Mouse (Mus musculus) left cerebral cortex, postnatal 14 days (tissue): ENCODE measurements around the gene Smdt1. TPM values are rescaled to one million over a fixed set of nuclear protein-coding genes. Genes with fewer than 3 reads are reported as not detected.

Experiments used
- DNase-seq, 2 experiments: peaks; one replicate each; pipeline ENCODE4 v3.0.0; 2021 to 2022; ENCODE audit warnings: low spot score in 2 of 2, mixed read lengths in 1 of 2
- intact Hi-C: fragments of 180-260 bp; cut with DNase I; formaldehyde crosslinking; loops from one replicate; pipeline ENCODE4 v1.15.1; 2025
- total RNA-seq, 2 experiments: library from RNA; stranded (reverse); gene quantifications; 2 replicates each; pipeline ENCODE4 v1.2.3; 2021

Smdt1 gene
- total RNA-seq, 2 experiments from 2014 or later, result 130 to 131 TPM

- no peak for DNase-seq
- intact Hi-C loops, result no loop called here
These were observed 3.1 kb downstream of the Smdt1 start for GRCm38 (mm10) chr15:82341675-82342542.

- intact Hi-C loops, result no loop called here
- no peak for DNase-seq
These were observed 3.8 kb downstream of the Smdt1 start for GRCm38 (mm10) chr15:82342543-82342935.

GRCm38 (mm10) chr15:82343368-82344287 lies 4.9 kb downstream of the Smdt1 start:
- no peak for DNase-seq
- intact Hi-C loops, result no loop called here

- intact Hi-C loops, result no loop called here
- no peak for DNase-seq
These were observed 6.2 kb downstream of the Smdt1 start for GRCm38 (mm10) chr15:82344971-82345370.

- peak; percentile 99 for DNase-seq
- intact Hi-C loops, result no loop called here
These were observed 7.2 kb downstream of the Smdt1 start for GRCm38 (mm10) chr15:82345820-82346470.

- no peak for DNase-seq
- intact Hi-C loops, result no loop called here
These were observed 8.0 kb downstream of the Smdt1 start for GRCm38 (mm10) chr15:82346580-82347302.

- DNase-seq, result no peak
- intact Hi-C loops, result no loop called here
These were observed 8.5 kb downstream of the Smdt1 start for GRCm38 (mm10) chr15:82347303-82347676.

- intact Hi-C loops, result no loop called here
- DNase-seq, result no peak
These were observed 9.1 kb downstream of the Smdt1 start for GRCm38 (mm10) chr15:82347852-82348251.

GRCm38 (mm10) chr15:82348258-82348998 lies 9.7 kb downstream of the Smdt1 start:
- DNase-seq, result no peak
- intact Hi-C loops, result no loop called here

GRCm38 (mm10) chr15:82348999-82349341 lies 10.2 kb downstream of the Smdt1 start:
- DNase-seq, result no peak
- intact Hi-C loops, result no loop called here

GRCm38 (mm10) chr15:82350349-82350748 lies 11.6 kb downstream of the Smdt1 start:
- DNase-seq, result no peak
- intact Hi-C loops, result no loop called here

GRCm38 (mm10) chr15:82351480-82351879 lies 12.7 kb downstream of the Smdt1 start:
- intact Hi-C loops, result no loop called here
- DNase-seq, result no peak

- intact Hi-C loops, result no loop called here
- DNase-seq, result no peak
These were observed 14.5 kb downstream of the Smdt1 start for GRCm38 (mm10) chr15:82353078-82353744.

GRCm38 (mm10) chr15:82353745-82354113 lies 15.0 kb downstream of the Smdt1 start:
- intact Hi-C loops, result loop anchor here (1.0 kb wide), 1 partner anchor 64 kb away; no protein-coding TSS in a partner anchor
- DNase-seq, result no peak

- DNase-seq, result peak; percentile 98
- intact Hi-C loops, result loop anchor here (1.0 kb wide), 1 partner anchor 63 kb away; no protein-coding TSS in a partner anchor
These were observed 15.6 kb downstream of the Smdt1 start, which contains the start of gene Ndufa6 for GRCm38 (mm10) chr15:82354126-82354945. Gene Ndufa6 (minus strand): TSS chr15:82354322.

- no peak for DNase-seq
- intact Hi-C loops, result no loop called here
These were observed 19.9 kb downstream of the Smdt1 start for GRCm38 (mm10) chr15:82358431-82359260.
